Mouse (Mus musculus): ENCODE measurements around the gene Naa80.
"Not testable (repeated sequence)": the region's sequence is repeated elsewhere in the genome, so short reads cannot be mapped to it uniquely, and the experiment has no call there.

The Naa80 gene

DNA sequence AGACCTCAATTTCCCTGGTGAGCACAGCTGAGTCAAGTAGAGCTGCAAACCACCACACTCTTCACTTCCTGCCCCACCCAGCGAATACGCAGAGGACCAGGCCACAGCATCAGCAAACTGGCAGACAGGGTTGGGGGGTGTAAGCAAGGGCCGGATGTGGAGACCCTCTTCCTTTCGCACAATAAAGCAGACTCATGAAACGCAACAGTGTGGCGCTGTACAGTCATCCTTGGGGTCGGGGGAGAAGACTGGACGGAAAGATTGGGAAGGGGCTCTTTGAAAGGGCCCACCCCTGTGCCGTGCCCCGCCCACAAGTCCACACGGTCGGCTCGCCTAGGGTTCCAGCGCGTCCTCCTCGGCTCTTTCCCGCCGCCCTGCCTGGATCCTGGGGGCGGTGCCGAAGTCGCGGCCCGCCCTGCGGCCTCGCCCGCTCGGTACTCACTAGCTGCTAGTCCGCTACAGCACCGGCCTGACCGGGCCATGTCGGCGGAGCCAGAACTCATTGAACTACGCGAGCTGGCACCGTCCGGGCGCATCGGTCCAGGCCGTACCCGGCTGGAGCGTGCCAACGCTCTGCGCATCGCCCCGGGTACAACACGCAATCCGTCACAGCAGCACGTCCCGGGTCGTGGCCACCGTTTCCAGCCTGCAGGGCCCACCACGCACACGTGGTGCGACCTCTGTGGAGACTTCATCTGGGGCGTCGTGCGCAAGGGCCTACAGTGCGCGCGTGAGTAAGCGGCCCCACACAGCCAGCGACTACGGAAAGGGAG is 27.4 kb upstream of the Naa80 start, which contains the start of gene Rassf1:
Gene Rassf1 (plus strand): TSS at position 439 of the 773 bp plus-strand sequence.
- DNase-seq = peak; percentile 79 to 84

DNA sequence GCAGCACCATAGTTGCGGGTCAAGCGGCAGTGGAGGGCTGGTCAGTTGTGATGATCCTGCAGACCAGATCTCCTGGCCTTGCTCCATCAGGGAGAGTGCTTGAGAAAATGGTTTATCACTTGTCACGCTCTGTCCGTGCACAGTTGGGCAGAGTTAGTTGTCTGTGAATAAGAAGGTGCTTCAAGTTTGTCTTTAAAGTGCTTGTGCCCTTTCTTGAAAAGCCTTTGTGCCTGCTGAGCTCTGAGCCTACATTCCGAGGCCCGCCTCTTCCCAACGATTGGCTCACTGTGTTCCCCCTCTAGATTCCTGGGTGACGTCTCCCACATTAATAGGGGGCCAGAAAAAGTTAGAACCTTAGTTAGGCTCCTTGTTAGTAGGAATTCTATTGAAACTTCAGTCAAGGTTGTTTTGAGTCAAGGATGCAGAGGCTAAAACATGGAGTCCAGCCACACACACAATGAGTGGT is 26.8 kb upstream of the Naa80 start:
- DNase-seq = no peak

DNA sequence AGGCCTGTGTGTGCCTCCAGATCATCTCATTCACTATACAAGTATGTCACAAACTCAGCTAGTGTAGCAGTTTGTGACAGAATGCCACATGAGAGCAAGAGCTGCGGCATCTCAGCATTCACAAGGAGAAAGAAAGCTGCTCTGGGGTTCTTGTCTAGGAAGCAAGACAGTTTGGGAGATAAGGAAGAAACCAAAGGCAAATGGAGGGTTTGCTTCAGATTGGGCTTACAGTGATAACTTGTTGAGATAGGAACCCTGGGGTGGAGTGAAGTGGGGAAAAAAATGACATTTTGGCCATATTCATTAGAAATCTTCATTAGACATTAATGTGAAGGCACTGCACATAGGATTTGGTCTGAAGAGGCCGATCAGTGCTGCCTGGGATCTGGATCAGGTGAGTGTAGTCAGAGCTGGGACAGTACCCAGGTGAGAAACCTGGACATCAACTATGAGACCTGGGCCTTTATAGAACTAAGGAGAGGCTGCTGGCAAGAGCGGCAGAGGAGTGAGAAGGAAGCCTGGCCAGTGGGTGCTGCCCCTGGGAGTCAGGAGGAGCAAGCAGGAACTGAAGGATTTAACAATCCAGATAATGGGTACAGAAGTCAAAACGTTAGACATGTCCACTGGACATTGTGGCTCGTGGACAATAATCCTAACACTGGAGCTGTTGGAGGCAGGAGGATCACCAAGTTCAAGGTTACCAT is 25.8 kb upstream of the Naa80 start:
- DNase-seq = no peak

DNA sequence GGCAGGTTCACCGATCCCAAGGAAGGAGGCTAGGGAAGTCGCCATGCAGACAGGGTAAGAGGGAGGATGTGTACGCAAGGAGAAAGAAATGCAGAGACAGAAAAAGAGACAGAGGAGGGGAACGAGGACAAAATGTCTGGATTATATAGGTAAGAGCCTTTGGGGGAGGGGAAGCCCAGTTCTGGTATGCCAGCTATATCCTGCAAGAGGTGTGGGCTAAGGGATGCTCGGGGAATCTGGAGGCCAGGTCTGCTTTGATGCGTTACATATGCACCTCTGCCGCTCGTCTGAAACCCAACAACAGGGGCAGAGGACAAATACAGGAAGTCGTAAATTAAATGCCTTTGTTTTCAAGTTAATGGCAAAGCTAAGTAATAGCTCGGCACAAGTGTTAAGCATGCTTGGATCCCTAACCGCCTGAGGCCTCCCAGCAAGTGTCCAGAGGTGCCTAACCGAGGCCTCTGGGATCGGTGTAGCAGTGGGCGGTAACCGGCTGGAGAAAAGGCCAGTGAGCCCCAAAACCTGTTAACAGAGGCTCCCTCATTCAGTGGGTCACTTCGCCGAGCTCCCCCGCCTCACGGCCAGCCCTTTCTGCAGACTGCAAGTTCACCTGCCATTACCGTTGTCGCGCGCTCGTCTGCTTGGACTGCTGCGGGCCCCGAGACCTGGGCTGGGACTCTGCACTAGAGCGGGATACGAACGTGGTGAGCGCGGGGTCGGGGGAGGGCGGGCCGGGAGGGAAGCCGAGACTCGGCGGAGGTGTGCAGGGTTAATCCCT is 25.0 kb upstream of the Naa80 start:
- peak; percentile 55 to 61 for DNase-seq

DNA sequence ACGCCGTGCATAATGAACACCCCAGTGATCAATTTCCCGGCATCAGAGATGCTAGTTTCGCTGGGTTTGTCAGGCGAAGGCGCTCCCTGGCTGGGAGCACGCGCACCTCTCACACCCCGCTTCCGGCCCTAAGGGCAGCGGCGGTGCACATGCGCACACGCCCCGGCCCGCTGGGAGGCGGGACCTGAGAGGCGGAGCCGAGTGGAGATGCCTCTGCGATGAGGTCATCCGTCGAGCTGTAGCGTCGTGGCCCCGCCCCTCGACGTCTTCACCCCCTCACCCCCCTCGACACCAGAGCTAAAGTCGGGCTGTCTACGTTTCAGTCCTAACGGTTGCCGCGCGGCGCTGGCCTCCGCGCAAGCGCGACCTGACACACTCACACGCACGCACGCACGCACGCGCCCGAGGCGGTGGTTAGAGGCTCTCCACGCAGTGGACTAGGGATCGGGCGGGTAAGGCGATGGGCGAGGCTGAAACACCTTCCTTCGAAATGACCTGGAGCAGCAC is 24.3 kb upstream of the Naa80 start:
- peak; percentile 97 to 98 for DNase-seq

DNA sequence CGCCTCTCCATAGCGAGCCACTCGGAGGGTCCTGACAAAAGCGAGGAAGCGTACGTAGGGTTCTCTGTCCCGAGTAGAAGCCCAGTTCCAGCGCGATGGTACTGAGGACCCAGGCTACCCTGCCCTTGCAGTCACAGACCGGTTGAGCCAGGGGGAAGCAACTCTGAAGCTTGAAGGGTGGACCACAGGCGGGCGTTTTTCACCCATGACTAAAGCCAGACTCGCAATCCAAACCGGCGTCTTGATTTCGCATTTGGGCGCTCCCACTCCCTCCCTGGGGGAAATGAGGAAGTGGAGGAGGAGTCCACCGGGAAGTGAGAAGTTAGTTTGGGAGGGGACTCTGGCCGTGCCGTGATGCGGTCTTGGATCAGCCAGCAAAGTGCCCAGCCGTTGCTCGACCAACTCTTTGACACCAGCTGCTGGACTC is 23.6 kb upstream of the Naa80 start:
- peak in 1 of 2 experiments; percentile 65 for DNase-seq

DNA sequence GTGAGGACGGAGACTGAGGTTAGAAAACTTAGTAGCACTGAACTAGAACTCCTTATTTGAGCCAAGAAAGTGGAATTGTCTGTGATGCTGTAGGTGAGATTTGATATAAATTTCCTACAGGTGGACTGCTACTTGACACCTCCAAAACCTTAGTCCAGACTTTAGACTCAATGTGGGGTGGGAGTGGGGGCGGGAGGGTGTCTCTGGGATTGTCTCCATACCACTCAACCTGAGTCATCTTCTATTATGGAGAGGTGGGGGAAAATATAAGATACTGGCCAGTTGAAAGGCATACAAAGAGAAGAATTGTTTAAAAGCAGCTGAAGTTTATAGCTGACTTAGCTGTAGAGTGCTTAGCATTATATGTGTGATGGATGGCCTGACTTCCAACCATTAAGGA is 23.0 kb upstream of the Naa80 start:
- DNase-seq = no peak

DNA sequence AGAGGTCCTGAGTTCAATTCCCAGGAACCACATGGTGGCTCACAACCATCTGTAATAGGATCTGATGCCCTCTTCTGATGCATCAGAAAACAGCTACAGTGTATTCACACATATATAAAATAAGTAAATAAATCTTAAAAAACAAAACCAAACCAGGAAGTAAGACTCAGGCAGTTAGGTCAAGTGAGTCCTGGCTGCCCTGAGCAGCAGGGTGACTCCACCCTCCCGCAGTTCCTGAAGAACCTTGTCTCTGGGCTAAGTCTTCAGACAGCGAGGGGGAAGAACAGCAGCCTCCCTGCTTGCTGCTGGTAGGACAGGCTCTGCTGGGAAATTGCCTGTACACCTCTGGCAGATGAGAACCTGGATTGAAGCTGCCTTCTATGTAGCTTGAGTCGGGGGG is 22.3 kb upstream of the Naa80 start:
- no peak for DNase-seq

DNA sequence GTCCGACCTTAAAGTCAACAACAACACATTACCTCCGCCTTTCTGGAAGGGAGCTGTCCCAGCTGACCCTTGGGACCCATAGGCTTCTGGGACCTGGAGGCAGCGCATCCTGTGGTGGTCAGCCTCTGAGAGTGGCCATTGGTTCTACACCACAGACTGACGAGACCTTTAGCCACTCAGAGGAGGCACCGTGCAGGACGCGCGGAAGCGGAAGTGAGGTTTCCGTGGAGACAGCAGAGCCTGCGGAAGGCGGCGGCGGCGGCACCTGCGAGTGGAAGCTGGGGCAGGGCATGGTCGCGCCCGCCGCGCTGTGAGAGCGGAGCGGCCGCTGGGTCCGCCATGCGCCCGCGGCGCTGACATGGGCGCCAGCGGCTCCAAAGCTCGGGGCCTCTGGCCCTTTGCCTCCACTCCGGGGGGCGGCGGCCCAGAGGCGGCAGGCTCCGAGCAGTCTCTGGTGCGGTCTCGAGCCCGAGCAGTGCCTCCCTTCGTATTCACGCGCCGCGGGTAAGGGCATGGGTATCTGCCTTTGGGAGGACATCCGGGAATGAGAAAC is 15.6 kb upstream of the Naa80 start, which contains the start of gene Tusc2:
Gene Tusc2 (plus strand): TSS at position 227 of the 553 bp plus-strand sequence.
- peak; percentile 90 to 91 for DNase-seq

DNA sequence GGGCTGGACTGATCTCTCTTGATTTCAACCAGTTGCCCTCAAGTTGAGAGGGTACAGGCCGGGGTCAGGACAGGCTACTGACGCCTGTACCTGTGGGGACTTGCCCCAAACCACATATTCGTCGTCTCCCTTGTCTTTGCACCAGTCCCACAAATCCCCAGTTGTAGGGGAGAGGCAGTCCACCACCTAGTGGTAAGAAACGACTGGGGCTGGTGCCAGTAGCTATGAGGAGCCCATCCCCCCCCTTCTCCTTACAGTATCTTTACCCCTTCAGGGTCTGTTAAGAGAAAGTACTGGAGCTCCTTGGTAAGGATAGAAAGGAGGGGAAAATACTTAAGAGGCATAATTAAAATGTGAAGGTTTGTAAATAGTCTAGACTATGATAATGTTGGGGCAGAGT is 13.1 kb upstream of the Naa80 start:
- not testable (repeated sequence) for DNase-seq

DNA sequence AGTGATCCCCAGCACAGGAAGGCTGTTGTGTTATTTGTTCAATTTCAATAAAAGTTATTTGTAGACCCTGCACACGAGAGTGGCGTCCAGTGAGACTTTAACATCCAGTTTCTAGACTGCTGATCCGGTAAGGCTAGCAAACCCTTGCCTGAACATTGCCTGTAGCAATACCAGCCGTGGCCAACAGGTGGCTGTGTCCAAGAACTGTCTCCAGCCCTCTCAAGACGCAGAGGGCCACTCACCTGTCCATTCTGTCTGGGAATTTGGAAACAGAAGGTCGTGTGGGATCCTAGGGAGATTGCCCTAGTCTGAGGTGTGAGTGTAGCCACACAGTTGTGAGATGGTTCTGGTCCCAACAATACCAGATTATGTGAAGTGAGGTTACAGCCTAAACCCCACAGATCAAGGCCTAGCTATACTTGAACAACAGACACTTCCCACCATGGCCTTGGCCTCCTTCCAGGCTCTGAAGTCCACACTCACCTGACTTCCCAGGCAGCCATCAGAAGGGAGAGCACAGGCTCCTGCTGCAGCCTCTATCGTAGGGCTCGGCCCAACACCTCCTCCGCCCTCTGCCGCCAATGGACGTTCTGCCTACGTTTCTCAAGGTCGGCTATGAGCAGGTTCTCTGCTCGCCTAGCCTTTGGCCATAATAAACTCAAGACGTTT is 12.5 kb upstream of the Naa80 start:
- DNase-seq = peak; percentile 84 to 85

DNA sequence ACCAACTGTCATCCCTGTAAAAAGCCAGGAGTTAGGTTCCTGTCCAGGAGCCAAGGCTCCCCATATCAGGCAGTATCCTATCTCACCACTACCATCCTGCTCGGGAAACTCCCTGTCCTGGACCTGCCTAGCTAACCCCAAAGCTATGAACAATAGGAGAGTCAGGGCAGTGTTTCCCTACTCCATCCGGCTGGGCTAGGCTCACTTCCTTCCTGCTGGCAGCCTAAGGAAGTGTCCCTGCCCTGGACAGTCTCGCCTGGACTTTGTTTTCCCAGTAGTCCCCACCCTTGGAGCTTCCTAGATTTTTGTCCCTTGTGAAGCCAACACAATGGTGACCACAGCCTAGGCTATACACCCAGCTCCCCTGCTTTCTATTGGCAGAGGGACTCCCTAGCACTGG is 11.8 kb upstream of the Naa80 start:
- no peak for DNase-seq

DNA sequence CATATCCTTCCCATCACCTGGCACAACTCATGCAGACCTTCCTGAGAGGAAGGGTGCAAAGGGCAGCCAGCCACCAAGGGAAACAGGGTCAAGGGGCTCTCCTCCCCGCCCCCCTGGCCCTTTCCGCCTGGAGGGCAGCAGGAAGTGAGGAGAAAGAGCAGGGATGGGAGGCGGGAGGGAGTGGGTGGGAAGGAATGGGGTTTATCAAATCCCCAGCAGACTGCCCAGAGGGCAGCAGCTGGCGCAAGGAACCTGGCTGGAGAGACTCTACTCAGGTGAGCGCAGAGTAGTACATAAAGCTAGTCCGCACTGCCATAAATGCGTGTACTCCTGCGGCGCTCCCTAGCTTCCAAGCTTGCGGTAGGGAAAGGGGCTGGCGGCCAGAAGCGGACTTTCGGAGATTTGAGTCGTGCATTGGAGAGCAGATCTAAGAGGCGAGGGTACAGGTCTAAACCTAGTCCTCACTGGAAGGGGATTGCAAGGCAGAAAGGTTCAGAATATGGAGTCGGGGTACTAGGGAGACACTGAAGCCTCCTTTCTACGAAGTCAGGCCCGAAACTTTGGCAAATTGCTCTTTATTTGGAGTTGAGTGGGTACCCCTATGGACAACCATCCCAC is 10.9 kb upstream of the Naa80 start, which contains the start of gene Hyal2:
Gene Hyal2 (plus strand): TSS at position 244 of the 618 bp plus-strand sequence.
- no peak for DNase-seq

DNA sequence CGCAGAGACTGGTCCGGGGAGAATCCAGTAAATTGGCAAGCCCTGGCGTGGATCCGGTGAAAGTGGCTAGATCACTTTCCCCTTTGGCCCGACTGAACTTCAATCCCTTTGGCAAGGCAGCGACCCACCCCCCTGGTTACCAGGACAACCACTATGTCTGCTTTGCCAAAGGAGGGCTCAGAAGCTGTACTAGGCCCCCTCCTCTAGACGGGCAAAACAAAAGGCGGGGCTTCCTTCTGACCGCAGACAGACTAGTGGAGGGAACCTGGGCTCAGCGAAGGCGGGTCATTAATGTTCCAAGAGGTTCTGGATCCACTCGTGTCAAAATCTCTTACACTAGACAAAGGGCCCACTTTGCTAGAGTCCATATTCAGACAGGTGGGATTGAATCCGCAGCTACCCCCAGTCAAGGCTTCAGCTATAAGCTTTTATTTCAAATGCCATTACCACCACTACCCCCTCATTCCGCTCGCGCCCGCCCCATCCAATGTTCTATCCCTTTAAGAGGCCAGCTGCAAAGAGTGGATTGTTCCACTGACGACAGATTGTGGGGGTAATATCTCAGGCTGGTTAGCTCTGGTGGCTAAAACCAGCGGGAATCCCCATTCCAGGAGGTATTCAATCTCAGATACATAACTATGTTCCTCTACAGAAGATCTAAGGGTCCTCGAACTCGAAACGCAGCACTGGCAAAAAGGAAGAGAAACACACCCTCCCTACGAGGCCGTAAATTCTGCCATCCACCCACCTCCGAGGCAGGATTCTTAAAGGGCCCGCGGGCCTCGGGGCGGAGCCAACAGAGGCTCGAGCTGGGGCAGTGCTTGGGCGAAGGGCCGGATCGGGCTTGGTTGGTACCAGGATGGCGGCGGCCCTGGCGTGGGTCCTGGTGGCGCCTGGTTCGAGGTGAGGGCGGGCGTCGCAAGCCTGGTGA is 10.1 kb upstream of the Naa80 start:
- peak; percentile 85 for DNase-seq

DNA sequence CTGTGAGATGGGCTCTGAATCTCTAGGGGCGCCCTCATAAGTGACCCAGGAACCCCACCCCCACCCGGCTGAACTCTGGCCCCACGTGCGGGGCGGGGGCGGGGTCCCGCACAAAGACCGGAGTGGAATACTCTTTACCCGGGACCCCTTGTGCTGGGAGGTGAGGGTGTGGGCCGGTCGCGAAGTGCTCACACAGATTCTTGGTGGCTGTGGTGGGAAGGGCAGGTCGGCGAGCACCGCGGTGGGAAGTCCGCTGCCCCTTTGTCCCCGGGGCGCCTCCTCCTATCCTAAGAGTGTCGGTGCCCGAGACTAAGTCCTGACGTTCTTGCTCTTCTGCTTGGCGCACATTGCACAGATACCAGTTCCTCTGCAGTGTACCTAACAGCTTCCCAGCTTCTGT is 9.4 kb upstream of the Naa80 start:
- no peak for DNase-seq

DNA sequence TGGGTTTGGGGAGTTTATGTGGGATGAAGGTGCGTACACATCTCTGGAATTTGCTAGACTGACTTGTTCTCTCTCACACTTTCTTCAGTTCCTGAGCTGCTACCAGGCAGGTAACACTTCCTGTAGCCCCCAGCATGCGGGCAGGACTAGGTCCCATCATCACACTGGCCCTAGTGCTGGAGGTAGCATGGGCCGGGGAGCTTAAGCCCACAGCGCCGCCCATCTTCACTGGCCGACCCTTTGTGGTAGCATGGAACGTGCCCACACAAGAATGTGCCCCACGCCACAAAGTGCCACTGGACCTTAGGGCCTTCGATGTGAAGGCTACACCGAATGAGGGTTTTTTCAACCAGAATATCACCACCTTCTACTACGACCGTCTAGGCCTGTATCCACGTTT is 8.7 kb upstream of the Naa80 start:
- DNase-seq = no peak

DNA sequence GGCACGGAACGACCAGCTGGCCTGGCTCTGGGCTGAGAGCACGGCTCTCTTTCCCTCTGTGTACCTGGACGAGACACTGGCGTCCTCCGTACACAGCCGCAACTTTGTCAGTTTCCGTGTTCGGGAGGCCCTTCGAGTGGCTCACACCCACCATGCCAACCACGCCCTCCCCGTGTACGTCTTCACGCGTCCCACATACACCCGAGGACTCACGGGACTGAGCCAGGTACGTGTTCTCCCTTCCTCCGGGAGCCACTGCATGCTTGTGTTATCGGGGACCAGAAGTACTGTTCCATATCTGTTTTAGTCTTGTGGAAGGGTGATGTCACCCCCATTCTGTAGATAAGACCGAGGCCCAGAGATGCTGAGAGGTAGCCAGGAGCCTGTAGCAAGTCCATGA is 7.8 kb upstream of the Naa80 start:
- no peak for DNase-seq

DNA sequence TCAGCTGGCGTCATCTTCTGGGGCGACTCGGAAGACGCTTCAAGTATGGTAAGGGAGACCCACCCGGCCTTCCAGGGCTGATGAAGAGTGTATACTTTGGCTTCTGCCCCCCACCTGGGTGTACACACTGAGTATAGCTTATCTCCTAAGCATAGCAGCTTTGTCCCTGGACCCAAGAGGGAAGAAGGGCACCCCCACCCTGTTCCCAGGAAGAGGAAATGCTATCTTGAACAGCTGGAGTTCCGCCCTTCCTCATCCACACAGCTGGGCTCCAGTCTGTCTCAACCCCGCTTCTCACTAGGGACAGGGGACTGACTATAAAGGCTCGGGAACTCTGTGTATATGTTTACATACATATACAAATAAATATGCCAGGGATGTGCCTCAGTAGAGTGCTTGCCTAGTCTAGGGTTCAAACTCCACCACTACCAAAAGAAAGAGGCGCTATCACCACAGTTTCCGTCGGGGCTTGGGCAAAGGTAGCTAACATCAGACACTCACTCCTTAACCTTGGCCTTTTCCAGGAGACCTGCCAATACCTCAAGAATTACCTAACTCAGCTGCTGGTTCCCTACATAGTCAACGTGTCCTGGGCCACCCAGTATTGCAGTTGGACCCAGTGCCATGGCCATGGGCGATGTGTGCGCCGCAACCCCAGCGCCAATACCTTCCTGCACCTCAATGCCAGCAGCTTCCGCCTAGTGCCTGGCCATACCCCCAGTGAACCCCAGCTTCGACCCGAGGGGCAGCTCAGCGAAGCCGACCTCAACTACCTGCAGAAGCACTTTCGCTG is 7.0 kb upstream of the Naa80 start:
- DNase-seq = no peak

DNA sequence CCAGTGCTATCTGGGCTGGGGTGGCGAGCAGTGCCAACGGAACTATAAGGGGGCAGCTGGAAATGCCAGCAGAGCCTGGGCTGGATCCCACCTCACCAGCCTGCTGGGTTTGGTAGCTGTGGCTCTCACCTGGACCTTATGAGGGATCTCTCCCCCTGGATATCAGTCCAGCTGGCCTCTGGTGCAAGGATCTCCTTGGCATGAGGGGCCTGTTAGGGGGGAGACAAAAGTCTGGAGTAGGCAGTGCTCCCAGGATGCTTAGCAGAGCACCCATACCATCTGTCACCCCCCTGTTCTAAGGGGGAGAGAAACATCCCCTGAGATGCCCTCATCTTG is 6.4 kb upstream of the Naa80 start:
- DNase-seq = no peak

DNA sequence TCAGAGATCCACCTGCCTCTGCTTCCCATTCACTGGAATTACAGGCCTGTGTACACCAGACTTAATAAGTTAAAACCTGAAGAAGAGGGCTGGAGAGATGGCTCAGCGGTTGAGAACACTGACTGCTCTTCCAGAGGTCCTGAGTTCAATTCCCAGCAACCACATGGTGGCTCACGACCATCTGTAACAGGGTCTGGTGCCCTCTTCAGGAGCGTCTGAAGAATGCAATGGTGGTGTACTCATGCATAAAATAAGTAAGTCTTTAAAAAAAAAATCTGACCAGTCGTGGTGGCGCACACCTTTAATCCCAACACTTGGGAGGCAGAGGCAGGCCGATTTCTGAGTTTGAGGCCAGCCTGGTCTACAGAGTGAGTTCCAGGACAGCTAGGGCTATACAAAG is 4.9 kb upstream of the Naa80 start:
- not testable (repeated sequence) for DNase-seq
